Mouse (Mus musculus) intestine, postnatal 0 days (tissue): ENCODE results near the gene Rad54l2. TPM values are rescaled to one million over a fixed set of nuclear protein-coding genes. Genes with fewer than 3 reads are reported as not detected.

Experiments used
- ATAC-seq: fragments of 200-750 bp; cut with Nextera tagmentation; 2 replicates; pipeline ENCODE4 v1.8.0; 2017; ENCODE audit warnings: mild to moderate bottlenecking, moderate TSS enrichment, moderate library complexity
- H3K27ac ChIP-seq: fragments of 300-500 bp; sonication (generic); 2 replicates; pipeline ENCODE4 v1.5.1; 2014; ENCODE audit warnings: mild to moderate bottlenecking, low read depth, low read length, moderate library complexity
- H3K27me3 ChIP-seq: fragments of 300-500 bp; sonication (generic); replicated peaks from 2 replicates; pipeline ENCODE4 v1.6.1; 2014; ENCODE audit warnings: low read length, mixed read lengths; ENCODE audit not compliant: control insufficient read depth, insufficient read depth
- H3K36me3 ChIP-seq: fragments of 300-500 bp; sonication (generic); 2 replicates; pipeline ENCODE4 v1.6.1; 2014; ENCODE audit warnings: mild to moderate bottlenecking, moderate library complexity; ENCODE audit not compliant: control insufficient read depth, insufficient read depth
- H3K4me1 ChIP-seq: fragments of 300-500 bp; sonication (generic); replicated peaks from 2 replicates; pipeline ENCODE4 v1.6.1; 2014; ENCODE audit warnings: antibody characterized with exemption, low read length, mixed read lengths; ENCODE audit not compliant: control insufficient read depth, insufficient read depth
- H3K4me2 ChIP-seq: fragments of 300-500 bp; sonication (generic); replicated peaks from 2 replicates; pipeline ENCODE4 v1.6.1; 2014; ENCODE audit warnings: low read depth, mild to moderate bottlenecking, moderate library complexity
- H3K4me3 ChIP-seq: fragments of 300-500 bp; sonication (generic); 2 replicates; pipeline ENCODE4 v1.5.1; 2014; ENCODE audit warnings: low read depth, low read length
- H3K9ac ChIP-seq: fragments of 300-500 bp; sonication (generic); 2 replicates; pipeline ENCODE4 v1.6.1; 2014; ENCODE audit warnings: mild to moderate bottlenecking, low read depth, low read length
- H3K9me3 ChIP-seq: fragments of 300-500 bp; sonication (generic); 2 replicates; pipeline ENCODE4 v1.6.1; 2016; ENCODE audit warnings: mixed run types; ENCODE audit not compliant: control insufficient read depth
- CTCF ChIP-seq: sonication (generic); IDR thresholded peaks from 2 replicates; pipeline ENCODE4 v1.5.1; 2016; ENCODE audit warnings: low read depth, mild to moderate bottlenecking, control low read depth, antibody characterized with exemption, moderate library complexity
- WGBS: fragments of 180-500 bp; shearing (Covaris S2); extraction: QIAGEN DNeasy Blood & Tissue Kit; methylation state at CpG from one replicate; pipeline ENCODE4 v1.1.7; 2014; 5-methylcytosine and 5-hydroxymethylcytosine counted together
- polyA plus RNA-seq: library from polyadenylated mRNA; unstranded; fragments of >200 nt; fragmentation: Nextera tagmentation; extraction: Ambion mirVana; gene quantifications from 2 replicates; pipeline ENCODE4 v1.2.1, GENCODE M21; 2015

Rad54l2 gene
- polyA plus RNA-seq, 1 experiment from 2014 or later: 1.9 TPM

GRCm38 (mm10) chr9:106780086-106780485 is 8.9 kb downstream of the Rad54l2 start:
- Histone ChIP-seq H3K4me2 (no peak overlapping the region), H3K36me3 (no peaks in the 10 kb centered on the region), H3K9me3 (no peaks in the 10 kb centered on the region), H3K27me3 (no peaks in the 10 kb centered on the region), H3K27ac (no peak overlapping the region), H3K9ac (no peak overlapping the region), H3K4me3 (no peak overlapping the region), H3K4me1 (no peaks in the 10 kb centered on the region)
- no peak for TF ChIP-seq CTCF
- ATAC-seq: no peak
- 82% methylated on average over 3 of the region's 3 CpGs for WGBS

GRCm38 (mm10) chr9:106778319-106778718 is 10.7 kb downstream of the Rad54l2 start:
- Histone ChIP-seq H3K27me3 (no peaks in the 10 kb centered on the region), H3K4me2 (no peak overlapping the region), H3K9ac (no peak overlapping the region), H3K9me3 (no peaks in the 10 kb centered on the region), H3K36me3 (no peaks in the 10 kb centered on the region), H3K27ac (no peak overlapping the region), H3K4me1 (no peaks in the 10 kb centered on the region), H3K4me3 (no peak overlapping the region)
- no peak for ATAC-seq
- WGBS: 78% methylated on average over 4 of the region's 4 CpGs
- TF ChIP-seq CTCF: no peak

- no peak overlapping the region for H3K27ac ChIP-seq
- no peaks in the 10 kb centered on the region for H3K9me3 ChIP-seq
- H3K4me3 ChIP-seq: no peak overlapping the region
- H3K27me3 ChIP-seq: no peaks in the 10 kb centered on the region
- H3K9ac ChIP-seq: no peak overlapping the region
- WGBS: 78% methylated on average over 3 of the region's 3 CpGs
- no peaks in the 10 kb centered on the region for H3K4me1 ChIP-seq
- no peak for ATAC-seq
- TF ChIP-seq CTCF: no peak
- no peaks in the 10 kb centered on the region for H3K36me3 ChIP-seq
- no peak overlapping the region for H3K4me2 ChIP-seq
These were observed 11.6 kb downstream of the Rad54l2 start for GRCm38 (mm10) chr9:106777423-106777822.

- WGBS: 70% methylated on average over 1 of the region's 1 CpGs
- Histone ChIP-seq H3K27ac (no peak overlapping the region), H3K4me2 (no peak overlapping the region), H3K36me3 (no peaks in the 10 kb centered on the region), H3K9ac (no peak overlapping the region), H3K4me3 (no peak overlapping the region), H3K27me3 (no peaks in the 10 kb centered on the region), H3K4me1 (no peaks in the 10 kb centered on the region), H3K9me3 (no peaks in the 10 kb centered on the region)
- no peak for ATAC-seq
- TF ChIP-seq CTCF: no peak
These were observed 12.9 kb downstream of the Rad54l2 start for GRCm38 (mm10) chr9:106776116-106776515.

GRCm38 (mm10) chr9:106771770-106772169 is 17.2 kb downstream of the Rad54l2 start:
- no peak overlapping the region for H3K27ac ChIP-seq
- H3K9me3 ChIP-seq: no peaks in the 10 kb centered on the region
- no peaks in the 10 kb centered on the region for H3K36me3 ChIP-seq
- no peak for TF ChIP-seq CTCF
- no peak overlapping the region for H3K4me2 ChIP-seq
- H3K4me3 ChIP-seq: no peak overlapping the region
- no peaks in the 10 kb centered on the region for H3K27me3 ChIP-seq
- no peak overlapping the region for H3K9ac ChIP-seq
- 92% methylated on average over 2 of the region's 2 CpGs for WGBS
- ATAC-seq: no peak
- no peaks in the 10 kb centered on the region for H3K4me1 ChIP-seq

- no peaks in the 10 kb centered on the region for H3K9me3 ChIP-seq
- H3K4me2 ChIP-seq: no peak overlapping the region
- H3K27ac ChIP-seq: no peak overlapping the region
- no peak for ATAC-seq
- no peaks in the 10 kb centered on the region for H3K36me3 ChIP-seq
- WGBS: 41% methylated on average over 3 of the region's 3 CpGs
- no peak overlapping the region for H3K4me3 ChIP-seq
- no peak for TF ChIP-seq CTCF
- no peak overlapping the region for H3K9ac ChIP-seq
- no peaks in the 10 kb centered on the region for H3K27me3 ChIP-seq
- no peaks in the 10 kb centered on the region for H3K4me1 ChIP-seq
These were observed 18.8 kb downstream of the Rad54l2 start for GRCm38 (mm10) chr9:106770216-106770615.

GRCm38 (mm10) chr9:106769781-106770180 is 19.2 kb downstream of the Rad54l2 start:
- ATAC-seq: no peak
- H3K9me3 ChIP-seq: no peaks in the 10 kb centered on the region
- no peak overlapping the region for H3K4me3 ChIP-seq
- no peaks in the 10 kb centered on the region for H3K27me3 ChIP-seq
- no peaks in the 10 kb centered on the region for H3K36me3 ChIP-seq
- no peak overlapping the region for H3K4me2 ChIP-seq
- 75% methylated on average over 5 of the region's 5 CpGs for WGBS
- no peak for TF ChIP-seq CTCF
- H3K9ac ChIP-seq: no peak overlapping the region
- no peak overlapping the region for H3K27ac ChIP-seq
- H3K4me1 ChIP-seq: no peaks in the 10 kb centered on the region
